Mouse (Mus musculus): ENCODE results near the gene Tbc1d25.

- no peak for TF ChIP-seq GATA1 (IDR thresholded peaks at IDR 0.05; ENCODE audit: borderline replicate concordance, low read length)
- TF ChIP-seq FLI1 (IDR thresholded peaks at IDR 0.05; ENCODE audit: low read length), result no peak
Observed at GRCm38 (mm10) chrX:8206015-8206693, 30.2 kb upstream of the Tbc1d25 start, which contains the start of gene Porcn.
